Mouse (Mus musculus) cerebellum, postnatal 4 days (tissue): ENCODE measurements around the gene Pcnp.
A peak's percentile ranks its signal among the peaks of the same experiment; 100 is the strongest.
"Not testable (repeated sequence)": the region's sequence is repeated elsewhere in the genome, so short reads cannot be mapped to it uniquely, and the experiment has no call there.

Experiments used
- DNase-seq, 2 experiments: peaks; one replicate each; pipeline ENCODE4 v3.0.0; 2022; ENCODE audit warnings: low spot score in 2 of 2, mixed read lengths in 1 of 2

The Pcnp gene

DNA sequence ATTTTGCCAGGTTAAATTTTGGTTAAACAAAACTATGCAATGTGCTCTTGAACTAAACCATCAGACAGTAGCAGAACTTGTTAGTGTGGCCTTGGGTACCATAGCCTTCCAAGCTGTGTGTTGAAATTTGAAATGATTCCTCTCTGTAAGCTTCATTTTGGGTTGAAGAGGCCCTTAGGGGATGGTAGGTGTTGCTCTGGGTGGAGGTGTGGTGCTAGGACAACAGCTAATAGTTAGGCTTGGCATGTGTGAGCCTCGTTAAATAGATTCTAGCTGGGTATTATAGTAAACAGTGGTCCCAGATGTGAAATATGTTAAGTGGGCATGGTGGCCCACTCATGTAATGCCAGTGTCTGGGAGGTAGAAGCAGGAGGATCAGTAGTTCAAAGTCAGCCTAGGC, 62.3 kb downstream of the Pcnp start:
- DNase-seq: no peak

DNA sequence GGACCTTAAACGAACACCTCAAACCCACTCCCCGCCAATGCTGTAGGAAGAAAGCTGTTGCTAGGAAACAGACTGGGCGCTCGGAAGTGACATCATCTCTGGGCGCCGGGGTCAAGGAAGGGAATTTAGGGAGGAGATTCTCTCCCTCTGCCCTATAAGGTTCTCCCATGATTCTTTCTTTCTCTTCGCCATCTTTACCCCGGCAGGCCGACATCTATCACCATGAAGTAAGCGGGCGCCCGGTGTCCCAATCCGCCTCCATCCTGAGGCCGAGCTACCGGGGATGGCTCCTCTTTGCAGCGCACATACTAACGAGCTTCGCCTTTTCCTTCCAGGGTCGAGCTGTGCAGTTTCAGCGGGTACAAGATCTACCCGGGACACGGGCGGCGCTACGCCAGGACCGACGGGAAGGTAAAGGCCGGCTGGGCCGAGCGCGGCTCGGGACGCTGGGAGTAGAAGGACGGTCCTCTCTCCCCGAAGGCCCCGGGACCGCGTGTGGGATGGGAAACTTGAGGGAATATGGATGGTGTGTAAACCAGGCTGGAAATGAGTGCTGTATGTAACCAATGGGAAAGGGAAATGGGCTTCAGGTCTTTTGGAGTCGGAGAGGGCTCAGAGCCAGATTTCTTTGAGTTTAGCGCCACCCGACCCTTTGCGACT, 63.2 kb downstream of the Pcnp start, which contains the start of gene Rpl24:
Gene Rpl24, plus strand, starts transcription at position 64 of the 660 bp plus-strand sequence.
- DNase-seq: peak; percentile 96 to 98

DNA sequence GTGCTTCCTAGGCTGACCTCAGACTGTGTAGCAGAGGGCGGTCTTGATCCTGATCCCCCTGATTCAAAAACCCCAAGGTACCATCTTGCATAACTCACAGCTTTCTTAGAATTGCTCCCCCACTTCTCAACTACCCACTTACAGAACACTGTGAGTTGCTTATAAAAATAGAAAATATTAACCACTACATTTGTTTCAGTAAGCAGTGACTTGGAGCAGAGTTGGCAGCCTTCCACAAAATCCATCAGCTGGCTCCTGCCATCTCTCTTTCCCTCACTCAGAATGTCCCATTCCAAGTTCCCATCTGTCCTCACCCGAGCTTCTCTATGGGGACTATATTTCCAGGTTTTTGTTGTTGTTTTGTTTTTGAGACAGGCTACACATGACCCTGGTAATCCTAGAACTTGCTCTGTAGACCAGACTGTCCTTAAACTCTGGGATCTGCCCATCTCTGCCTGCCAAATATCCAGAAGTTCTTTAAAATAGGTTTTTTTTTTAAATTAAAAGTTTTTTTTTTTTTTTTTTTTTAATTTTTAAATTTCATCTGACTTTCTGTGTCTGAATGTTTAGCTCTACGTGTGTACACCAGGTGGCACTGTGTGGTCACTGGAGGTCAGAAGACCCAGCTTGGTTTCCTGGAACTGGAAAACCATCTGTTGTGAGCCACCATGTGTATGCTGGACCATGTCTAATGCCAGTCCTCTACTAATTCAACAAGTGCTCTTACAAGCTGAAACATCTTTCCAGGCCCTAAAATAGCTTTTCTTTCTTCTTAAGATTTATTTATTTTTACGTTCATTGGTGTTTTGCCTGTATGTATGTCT, 65.2 kb downstream of the Pcnp start:
- no peak for DNase-seq

DNA sequence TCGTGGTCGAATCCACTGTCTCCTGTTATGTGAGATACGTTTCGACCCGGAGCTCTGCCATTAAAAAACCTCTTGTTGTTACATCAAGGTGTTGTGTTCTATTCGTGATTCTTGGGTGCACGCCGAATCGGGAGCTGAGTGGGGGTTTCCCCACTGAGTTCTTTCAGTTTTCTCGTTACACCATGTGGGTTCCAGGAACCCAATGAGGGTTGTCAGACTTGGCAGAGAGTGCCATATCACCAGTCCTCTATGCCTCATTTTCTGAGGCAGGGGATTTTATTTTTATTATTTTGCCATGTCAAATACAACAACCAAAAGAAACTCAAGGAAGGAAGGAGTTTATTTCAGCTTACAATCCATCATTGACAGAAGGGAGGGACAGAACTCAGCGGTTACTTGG, 66.5 kb downstream of the Pcnp start:
- not testable (repeated sequence) for DNase-seq
